Mouse (Mus musculus): Measurements from ENCODE around the gene Plekhs1. TPM values are rescaled to one million over a fixed set of nuclear protein-coding genes. Genes with fewer than 3 reads are reported as not detected.
A peak's percentile ranks its signal among the peaks of the same experiment; 100 is the strongest.
"Not testable (repeated sequence)": the region's sequence is repeated elsewhere in the genome, so short reads cannot be mapped to it uniquely, and the experiment has no call there.

The Plekhs1 gene
- polyA plus RNA-seq, 1 experiment from 2014 or later = 0.31 TPM

DNA sequence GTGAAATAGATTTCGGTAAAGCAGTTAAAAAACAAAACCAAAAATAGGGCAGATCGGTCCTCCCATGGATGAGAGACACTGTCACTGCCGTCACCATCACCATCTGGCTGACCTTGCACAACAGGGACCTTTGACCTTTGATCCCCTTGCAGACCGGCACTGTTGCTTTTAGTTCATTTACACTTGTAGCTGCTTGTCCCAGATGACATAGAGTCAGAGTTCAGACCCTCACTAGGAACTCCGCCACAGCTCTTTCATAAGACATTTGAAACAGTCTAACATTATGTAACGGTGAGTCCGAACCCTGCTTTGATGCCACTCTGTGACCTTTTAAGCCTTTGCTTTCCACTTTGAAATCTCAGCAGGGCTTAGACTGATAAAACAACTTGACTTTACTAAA is 58.0 kb downstream of the Plekhs1 start:
- WGBS = no CpG with 5 or more reads among the region's 7 CpGs
- not testable (repeated sequence) for ATAC-seq (replicated peaks; ENCODE audit: low FRiP score, low TSS enrichment, low read depth); H3K9ac ChIP-seq (ENCODE audit: low read length)

DNA sequence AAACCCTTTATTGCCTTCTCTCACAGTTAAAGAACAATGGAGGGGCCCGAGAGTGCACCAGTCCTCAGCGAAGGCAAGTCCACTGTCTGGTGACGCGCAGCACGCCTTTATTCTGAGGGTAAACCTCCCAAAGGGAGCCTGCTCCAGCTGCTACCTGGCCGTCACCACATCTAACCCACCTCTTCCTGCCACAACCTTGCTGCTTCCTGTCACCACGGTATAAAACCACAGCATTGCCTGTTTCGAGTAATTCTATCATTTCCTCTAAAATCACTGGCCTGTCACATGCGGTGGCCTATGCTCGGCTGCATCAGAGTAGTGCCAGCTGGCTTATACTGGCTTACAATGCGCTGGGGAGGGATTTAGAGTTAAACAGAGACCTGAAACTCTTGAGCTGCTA is 69.1 kb downstream of the Plekhs1 start:
- Histone ChIP-seq H3K4me1 (replicated peaks; ENCODE audit: control insufficient read depth, insufficient read depth, low read length) (peaks cover 11% of the 10 kb centered on the region), H3K36me3 (ENCODE audit: control insufficient read depth, insufficient read depth, low read length) (peaks cover 10% of the 10 kb centered on the region)
- H3K4me2 ChIP-seq (ENCODE audit: low read length); H3K9ac ChIP-seq (ENCODE audit: low read length); H3K4me3 ChIP-seq (ENCODE audit: low read depth, low read length); DNase-seq (ENCODE audit: low spot score); ATAC-seq (replicated peaks; ENCODE audit: low FRiP score, low TSS enrichment, low read depth); H3K27ac ChIP-seq (ENCODE audit: low read depth); H3K27me3 ChIP-seq (replicated peaks; ENCODE audit: control insufficient read depth, insufficient read depth, low read length); H3K9me3 ChIP-seq (ENCODE audit: control insufficient read depth, low read length): not testable (repeated sequence)
- no CpG with 5 or more reads among the region's 11 CpGs for WGBS

More for the DNA sequence above, 58.0 kb downstream of the Plekhs1 start:
- not testable (repeated sequence) for H3K4me2 ChIP-seq (ENCODE audit: low read length); H3K4me3 ChIP-seq (ENCODE audit: low read depth, low read length); H3K27ac ChIP-seq (ENCODE audit: low read depth); H3K36me3 ChIP-seq (ENCODE audit: control insufficient read depth, insufficient read depth, low read length); H3K4me1 ChIP-seq (replicated peaks; ENCODE audit: control insufficient read depth, insufficient read depth, low read length); H3K9me3 ChIP-seq (ENCODE audit: control insufficient read depth, low read length); DNase-seq (ENCODE audit: low spot score); H3K27me3 ChIP-seq (replicated peaks; ENCODE audit: control insufficient read depth, insufficient read depth, low read length)

DNA sequence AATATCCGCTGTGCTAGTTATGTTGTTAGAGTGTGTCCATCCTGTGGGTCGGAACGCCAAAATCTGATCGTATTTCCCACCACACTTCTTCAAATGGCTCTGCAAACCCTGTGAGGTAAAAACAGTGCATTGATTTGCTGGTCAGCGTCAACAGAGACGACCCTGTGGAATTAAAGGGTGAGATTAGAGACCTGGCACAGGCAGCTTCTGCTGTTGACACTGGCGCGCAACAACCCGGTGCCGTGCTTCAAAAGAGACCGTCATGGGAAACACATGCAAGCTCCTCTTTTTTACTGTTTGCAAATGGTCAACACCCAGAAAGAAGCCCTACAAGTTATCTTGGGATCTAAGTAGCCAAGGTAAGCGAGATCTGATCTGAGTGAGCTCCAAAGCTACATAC is 69.8 kb downstream of the Plekhs1 start:
- H3K36me3 ChIP-seq (ENCODE audit: control insufficient read depth, insufficient read depth, low read length) = peaks cover 17% of the 10 kb centered on the region
- no peak for ATAC-seq (replicated peaks; ENCODE audit: low FRiP score, low TSS enrichment, low read depth)
- no peak overlapping the region for H3K9ac ChIP-seq (ENCODE audit: low read length)
- H3K27me3 ChIP-seq (replicated peaks; ENCODE audit: control insufficient read depth, insufficient read depth, low read length) = no peaks in the 10 kb centered on the region
- 81% methylated on average over 12 of the region's 12 CpGs for WGBS
- H3K9me3 ChIP-seq (ENCODE audit: control insufficient read depth, low read length) = no peaks in the 10 kb centered on the region
- H3K4me2 ChIP-seq (ENCODE audit: low read length) = no peak overlapping the region
- no peak overlapping the region for H3K4me3 ChIP-seq (ENCODE audit: low read depth, low read length)
- no peak overlapping the region for H3K27ac ChIP-seq (ENCODE audit: low read depth)
- no peak for DNase-seq (ENCODE audit: low spot score)
- H3K4me1 ChIP-seq (replicated peaks; ENCODE audit: control insufficient read depth, insufficient read depth, low read length) = peaks cover 11% of the 10 kb centered on the region

DNA sequence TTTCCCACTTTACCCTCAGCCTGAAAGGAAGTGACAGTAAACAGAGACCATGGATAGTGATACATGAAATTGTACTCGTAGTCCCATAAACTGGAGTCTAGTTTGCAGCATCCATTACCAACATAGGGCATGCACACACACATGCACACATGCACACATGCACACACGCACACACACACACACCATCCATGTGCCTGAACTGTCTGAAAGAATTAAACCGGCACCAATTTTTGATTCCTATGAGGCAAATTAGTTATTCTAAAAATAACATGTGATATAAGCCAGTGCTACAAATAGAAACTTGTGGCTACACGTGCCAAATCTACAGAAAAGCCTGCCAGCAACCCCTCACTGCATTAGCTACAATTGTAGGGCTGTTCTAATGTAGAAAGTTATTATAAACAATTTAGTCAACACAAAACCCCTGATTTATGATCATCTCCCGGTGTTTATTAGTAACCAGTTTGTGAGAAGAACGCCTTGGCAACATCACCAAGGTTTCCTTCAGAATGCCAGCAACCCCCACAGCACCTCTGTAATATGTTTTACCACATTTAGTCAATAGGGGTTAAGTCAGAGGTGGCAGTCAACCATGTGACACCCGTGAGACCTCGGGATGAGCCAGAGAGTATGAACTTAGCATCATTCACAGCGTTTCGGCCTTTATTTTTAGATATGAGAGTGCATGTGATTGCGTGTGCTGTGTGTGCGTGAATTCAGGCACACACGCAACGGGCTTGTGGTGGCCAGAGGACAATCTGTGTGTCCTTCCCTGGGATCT is 72.0 kb downstream of the Plekhs1 start:
- 71% methylated on average over 14 of the region's 14 CpGs for WGBS
- H3K27ac ChIP-seq (ENCODE audit: low read depth) = no peak overlapping the region; the same call in 1 of the 2 replicates

DNA sequence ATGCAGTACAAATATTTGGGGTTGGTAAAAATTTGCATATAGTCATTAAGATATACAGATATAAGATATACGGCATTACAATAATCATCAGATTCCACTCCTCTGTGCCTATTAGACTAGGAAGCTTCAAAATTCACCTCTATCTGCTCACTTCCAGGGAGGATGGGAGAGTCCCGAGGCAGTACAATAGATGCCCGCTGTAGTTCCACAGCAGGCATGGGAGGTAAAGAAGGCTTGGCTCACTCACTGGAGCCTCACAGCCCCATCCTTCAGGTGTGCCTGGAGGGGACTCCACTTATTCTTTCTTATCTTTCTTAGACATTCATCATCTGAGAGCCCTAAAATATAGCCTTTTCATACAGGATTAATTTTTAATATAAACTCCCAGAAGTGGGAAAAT is 72.9 kb downstream of the Plekhs1 start:
- WGBS = 84% methylated on average over 3 of the region's 3 CpGs
- Histone ChIP-seq H3K4me3 (ENCODE audit: low read depth, low read length) (no peak overlapping the region), H3K27ac (ENCODE audit: low read depth) (0 out of 2 replicates have a peak overlapping the region, but pooled peaks have one; percentile 7)

More for the DNA sequence above, 72.0 kb downstream of the Plekhs1 start:
- DNase-seq (ENCODE audit: low spot score) = no peak
- Histone ChIP-seq H3K4me2 (ENCODE audit: low read length) (no peak overlapping the region), H3K4me3 (ENCODE audit: low read depth, low read length) (no peak overlapping the region), H3K9me3 (ENCODE audit: control insufficient read depth, low read length) (no peaks in the 10 kb centered on the region), H3K4me1 (replicated peaks; ENCODE audit: control insufficient read depth, insufficient read depth, low read length) (peaks cover 11% of the 10 kb centered on the region), H3K36me3 (ENCODE audit: control insufficient read depth, insufficient read depth, low read length) (peaks cover 32% of the 10 kb centered on the region), H3K27me3 (replicated peaks; ENCODE audit: control insufficient read depth, insufficient read depth, low read length) (no peaks in the 10 kb centered on the region), H3K9ac (ENCODE audit: low read length) (no peak overlapping the region)
- ATAC-seq (replicated peaks; ENCODE audit: low FRiP score, low TSS enrichment, low read depth) = no peak

DNA sequence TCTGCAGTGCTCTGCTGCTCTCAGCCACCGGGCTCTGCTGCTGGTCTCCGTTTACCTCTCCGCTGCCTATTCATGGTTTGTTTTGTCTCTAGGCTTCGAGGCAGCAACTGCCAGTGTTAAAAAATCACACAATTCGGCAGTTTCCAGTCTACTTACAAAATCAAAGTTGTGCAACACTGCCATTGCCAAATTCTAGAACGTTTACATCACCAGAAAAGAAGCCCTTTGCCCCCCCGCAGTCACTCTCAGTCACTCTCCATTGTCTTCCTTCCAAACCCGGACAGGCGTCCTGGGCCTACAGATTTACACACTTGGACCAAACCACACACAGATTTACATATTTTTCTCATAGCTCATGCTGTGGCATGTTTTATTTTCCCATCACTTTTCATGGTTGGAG is 73.6 kb downstream of the Plekhs1 start:
- H3K4me2 ChIP-seq (ENCODE audit: low read length) = no peak overlapping the region
- H3K9ac ChIP-seq (ENCODE audit: low read length) = no peak overlapping the region
- no peaks in the 10 kb centered on the region for H3K27me3 ChIP-seq (replicated peaks; ENCODE audit: control insufficient read depth, insufficient read depth, low read length)
- 73% methylated on average over 9 of the region's 9 CpGs for WGBS
- no peak overlapping the region for H3K4me3 ChIP-seq (ENCODE audit: low read depth, low read length)
- no peaks in the 10 kb centered on the region for H3K9me3 ChIP-seq (ENCODE audit: control insufficient read depth, low read length)
- H3K4me1 ChIP-seq (replicated peaks; ENCODE audit: control insufficient read depth, insufficient read depth, low read length) = peaks cover 11% of the 10 kb centered on the region
- H3K36me3 ChIP-seq (ENCODE audit: control insufficient read depth, insufficient read depth, low read length) = peaks cover 35% of the 10 kb centered on the region
- DNase-seq (ENCODE audit: low spot score) = no peak
- no peak for ATAC-seq (replicated peaks; ENCODE audit: low FRiP score, low TSS enrichment, low read depth)
- H3K27ac ChIP-seq (ENCODE audit: low read depth) = peak overlapping the region; percentile 7; the same call in 1 of the 2 replicates

More for the DNA sequence above, 72.9 kb downstream of the Plekhs1 start:
- DNase-seq (ENCODE audit: low spot score) (no peak), ATAC-seq (replicated peaks; ENCODE audit: low FRiP score, low TSS enrichment, low read depth) (no peak)
- H3K36me3 ChIP-seq (ENCODE audit: control insufficient read depth, insufficient read depth, low read length) = peaks cover 32% of the 10 kb centered on the region
- H3K9me3 ChIP-seq (ENCODE audit: control insufficient read depth, low read length) = no peaks in the 10 kb centered on the region
- H3K4me1 ChIP-seq (replicated peaks; ENCODE audit: control insufficient read depth, insufficient read depth, low read length) = peaks cover 11% of the 10 kb centered on the region
- no peaks in the 10 kb centered on the region for H3K27me3 ChIP-seq (replicated peaks; ENCODE audit: control insufficient read depth, insufficient read depth, low read length)
- H3K4me2 ChIP-seq (ENCODE audit: low read length) = no peak overlapping the region
- no peak overlapping the region for H3K9ac ChIP-seq (ENCODE audit: low read length)

DNA sequence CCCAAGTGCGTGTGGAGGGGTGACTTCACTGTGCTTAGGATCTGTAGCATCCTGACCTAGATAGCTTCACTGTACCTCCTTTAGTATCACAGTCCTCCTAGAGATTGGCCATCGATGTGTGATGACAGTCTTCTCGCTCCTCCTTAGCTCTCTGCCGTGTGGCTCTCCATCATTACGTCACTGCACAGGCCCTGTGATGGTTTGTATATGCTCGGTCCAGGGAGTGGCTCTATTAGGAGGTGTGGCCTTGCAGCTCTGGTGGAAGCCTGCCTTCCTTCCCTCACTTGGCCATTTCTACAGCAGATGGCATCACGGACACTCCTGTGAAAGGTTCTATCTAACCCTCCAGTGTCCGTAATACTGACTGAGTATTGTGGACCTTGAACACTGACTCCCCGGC is 74.3 kb downstream of the Plekhs1 start:
- H3K36me3 ChIP-seq (ENCODE audit: control insufficient read depth, insufficient read depth, low read length) = peaks cover 40% of the 10 kb centered on the region
- no peaks in the 10 kb centered on the region for H3K9me3 ChIP-seq (ENCODE audit: control insufficient read depth, low read length)
- H3K4me3 ChIP-seq (ENCODE audit: low read depth, low read length) = no peak overlapping the region
- DNase-seq (ENCODE audit: low spot score) (no peak), ATAC-seq (replicated peaks; ENCODE audit: low FRiP score, low TSS enrichment, low read depth) (no peak)
- H3K27ac ChIP-seq (ENCODE audit: low read depth) = no peak overlapping the region
- no peak overlapping the region for H3K4me2 ChIP-seq (ENCODE audit: low read length)
- 86% methylated on average over 9 of the region's 9 CpGs for WGBS
- no peaks in the 10 kb centered on the region for H3K27me3 ChIP-seq (replicated peaks; ENCODE audit: control insufficient read depth, insufficient read depth, low read length)
- no peak overlapping the region for H3K9ac ChIP-seq (ENCODE audit: low read length)
- H3K4me1 ChIP-seq (replicated peaks; ENCODE audit: control insufficient read depth, insufficient read depth, low read length) = peaks cover 11% of the 10 kb centered on the region
